Mouse (Mus musculus) embryonic fibroblast, embryonic 13.5 days (primary cell): ENCODE measurements around the gene Sag. TPM values are rescaled to one million over a fixed set of nuclear protein-coding genes. Genes with fewer than 3 reads are reported as not detected.

Source experiments
- H3K27ac ChIP-seq: 2 replicates; pipeline ENCODE4 v1.5.1; 2012; ENCODE audit warnings: low read length, control low read depth, inconsistent platforms; ENCODE audit not compliant: insufficient read depth
- H3K4me1 ChIP-seq: 2 replicates; pipeline ENCODE4 v1.6.1; 2011; ENCODE audit warnings: low read length; ENCODE audit not compliant: control insufficient read depth, insufficient read depth
- H3K4me3 ChIP-seq: 2 replicates; pipeline ENCODE4 v1.5.1; 2011; ENCODE audit warnings: mild to moderate bottlenecking, control low read depth, low read length; ENCODE audit not compliant: insufficient read depth
- CTCF ChIP-seq: IDR thresholded peaks from 2 replicates; pipeline ENCODE4 v1.5.1; 2011; ENCODE audit warnings: mild to moderate bottlenecking, control low read depth, low read length, moderate library complexity, borderline replicate concordance; ENCODE audit not compliant: insufficient read depth
- POLR2A ChIP-seq: IDR thresholded peaks from 2 replicates; pipeline ENCODE4 v1.6.1; 2011; ENCODE audit warnings: low read depth, mild to moderate bottlenecking, control low read depth, low read length, moderate library complexity
- polyA plus RNA-seq: library from polyadenylated mRNA; stranded (reverse); fragments of >200 nt; gene quantifications from 2 replicates; pipeline ENCODE4 v1.2.4, GENCODE M21; 2011; ENCODE audit warnings: low read depth; ENCODE audit not compliant: missing spikeins, insufficient read length

The Sag gene
- polyA plus RNA-seq, 1 experiment: 0.81 TPM

GRCm38 (mm10) chr1:87882554-87882953 lies 79.1 kb downstream of the Sag start:
- Histone ChIP-seq H3K27ac (no peak overlapping the region), H3K4me3 (no peak overlapping the region), H3K4me1 (peaks cover 21% of the 10 kb centered on the region)
- no peak for TF ChIP-seq POLR2A
- no peak for TF ChIP-seq CTCF

GRCm38 (mm10) chr1:87890960-87891359 lies 87.5 kb downstream of the Sag start:
- TF ChIP-seq CTCF (no peak), POLR2A (no peak)
- H3K27ac ChIP-seq: no peak overlapping the region

GRCm38 (mm10) chr1:87891634-87892033 lies 88.2 kb downstream of the Sag start:
- Histone ChIP-seq H3K27ac (no peak overlapping the region), H3K4me3 (no peak overlapping the region), H3K4me1 (no peaks in the 10 kb centered on the region)
- no peak for TF ChIP-seq CTCF
- TF ChIP-seq POLR2A: no peak

More at GRCm38 (mm10) chr1:87890960-87891359, 87.5 kb downstream of the Sag start:
- H3K4me1 ChIP-seq: no peaks in the 10 kb centered on the region
- H3K4me3 ChIP-seq: no peak overlapping the region

GRCm38 (mm10) chr1:87892499-87892898 lies 89.0 kb downstream of the Sag start:
- H3K4me3 ChIP-seq: no peak overlapping the region
- no peak for TF ChIP-seq POLR2A
- no peak for TF ChIP-seq CTCF
- no peaks in the 10 kb centered on the region for H3K4me1 ChIP-seq
- no peak overlapping the region for H3K27ac ChIP-seq

- no peaks in the 10 kb centered on the region for H3K4me1 ChIP-seq
- no peak overlapping the region for H3K27ac ChIP-seq
- no peak overlapping the region for H3K4me3 ChIP-seq
- TF ChIP-seq CTCF: no peak
- no peak for TF ChIP-seq POLR2A
Observed at GRCm38 (mm10) chr1:87893414-87893813, 89.9 kb downstream of the Sag start.

Other genes with a start within 250 kb of the Sag start
- gene Ngef, start 229.8 kb upstream of the Sag start, polyA plus RNA-seq: 0.68 and 1.2 TPM in 2 replicates
- 1.6 TPM in 1 of 2 replicates, not detected in the other for gene Inpp5d, start 183.4 kb upstream of the Sag start, polyA plus RNA-seq
- 25.4 and 32.1 TPM in 2 replicates for gene Atg16l1, start 47.8 kb upstream of the Sag start, polyA plus RNA-seq
- 25.8 and 34.0 TPM in 2 replicates for gene Dgkd, start 49.6 kb downstream of the Sag start, polyA plus RNA-seq
- gene Usp40, start 204.9 kb downstream of the Sag start, polyA plus RNA-seq: 40.6 and 44.4 TPM in 2 replicates